Mouse (Mus musculus) inflammation-experienced regulatory T-cells, adult 6 months (primary cell): ENCODE measurements around the gene Gm8206. TPM values are rescaled to one million over a fixed set of nuclear protein-coding genes. Genes with fewer than 3 reads are reported as not detected.
A peak's percentile ranks its signal among the peaks of the same experiment; 100 is the strongest.
"Not testable (repeated sequence)": the region's sequence is repeated elsewhere in the genome, so short reads cannot be mapped to it uniquely, and the experiment has no call there.

Experiments used
- ATAC-seq: one replicate; pipeline ENCODE4 v1.8.0; 2017
- polyA plus RNA-seq, 3 experiments: library from polyadenylated mRNA; unstranded; fragments of 100-300 nt; shearing (Covaris generic); gene quantifications; one replicate each; pipeline ENCODE4 v1.2.1; 2017

The Gm8206 gene
- polyA plus RNA-seq, result 1 to 10 TPM; 1.7 to 8.5 (median 4.0) TPM

DNA sequence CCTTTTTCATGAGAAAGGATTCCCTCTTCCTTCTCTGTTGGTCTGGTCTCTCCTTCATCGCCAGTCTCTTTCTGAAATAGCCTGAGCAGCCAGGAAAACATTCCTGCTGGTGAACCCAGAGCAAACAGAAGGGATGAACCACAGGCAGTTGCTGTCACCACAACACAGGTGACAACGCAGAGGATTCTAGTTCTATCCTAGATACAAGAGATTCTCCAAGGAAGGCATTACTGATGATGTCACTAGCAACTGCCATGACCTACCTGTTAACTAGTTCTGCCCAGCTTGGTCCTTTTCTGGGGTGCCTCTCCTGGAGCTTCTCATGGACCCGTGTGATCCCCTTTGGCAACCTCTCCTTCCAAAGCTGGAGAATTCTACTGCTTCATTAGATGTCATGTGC, at the start of gene Gm8206:
Gm8206 (minus strand) TSS at position 101 of the 400 bp plus-strand sequence.
- ATAC-seq, result not testable (repeated sequence)

- not testable (repeated sequence) for ATAC-seq
Observed at GRCm38 (mm10) chr14:6125707-6126106, 32.0 kb upstream of the Gm8206 start, which contains the start of gene Gm3476. Gene Gm3476 (minus strand): TSS chr14:6125807.

GRCm38 (mm10) chr14:6108272-6108925, 14.7 kb upstream of the Gm8206 start, which contains the start of gene Gm3468:
Gene Gm3468 (minus strand): TSS chr14:6108665.
- ATAC-seq, result peak; percentile 87

- not testable (repeated sequence) for ATAC-seq
Observed at GRCm38 (mm10) chr14:6107500-6107899, 13.8 kb upstream of the Gm8206 start.

DNA sequence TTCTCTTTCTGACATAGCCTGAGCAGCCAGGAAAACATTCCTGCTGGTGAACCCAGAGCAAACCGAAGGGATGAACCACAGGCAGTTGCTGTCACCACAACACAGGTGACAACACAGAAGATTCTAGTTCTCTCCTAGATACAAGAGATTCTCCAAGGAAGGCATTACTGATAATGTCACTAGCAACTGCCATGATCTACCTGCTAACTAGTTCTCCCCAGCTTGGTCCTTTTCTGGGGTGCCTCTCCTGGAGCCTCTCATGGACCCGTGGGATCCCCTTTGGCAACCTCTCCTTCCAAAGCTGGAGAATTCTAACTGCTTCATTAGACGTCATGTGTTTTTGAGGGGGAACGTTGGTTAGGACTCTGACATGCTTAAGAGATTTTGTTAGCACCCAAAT, 35.6 kb downstream of the Gm8206 start, which contains the start of gene Gm6337:
Gm6337 (minus strand) TSS at position 101 of the 400 bp plus-strand sequence.
- not testable (repeated sequence) for ATAC-seq

GRCm38 (mm10) chr14:5987136-5987535, 106.6 kb downstream of the Gm8206 start:
- not testable (repeated sequence) for ATAC-seq

DNA sequence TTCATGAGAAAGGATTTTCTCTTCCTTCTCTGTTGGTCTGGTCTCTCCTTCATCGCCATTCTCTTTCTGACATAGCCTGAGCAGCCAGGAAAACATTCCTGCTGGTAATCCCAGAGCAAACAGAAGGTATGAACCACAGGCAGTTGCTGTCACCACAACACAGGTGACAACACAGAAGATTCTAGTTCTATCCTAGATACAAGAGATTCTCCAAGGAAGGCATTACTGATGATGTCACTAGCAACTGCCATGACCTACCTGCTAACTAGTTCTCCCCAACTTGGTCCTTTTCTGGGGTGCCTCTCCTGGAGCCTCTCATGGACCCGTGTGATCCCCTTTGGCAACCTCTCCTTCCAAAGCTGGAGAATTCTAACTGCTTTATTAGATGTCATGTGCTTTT, 114.7 kb downstream of the Gm8206 start, which contains the start of gene Gm3453:
Gm3453 (minus strand) TSS at position 101 of the 400 bp plus-strand sequence.
- not testable (repeated sequence) for ATAC-seq

Other genes starting within 250 kb of the Gm8206 start
- 1 to 10 TPM; 1.3 to 4.5 (median 1.4) TPM for gene Gm8237, start 213.6 kb downstream of the Gm8206 start, polyA plus RNA-seq
- gene Gm3248, start 132.2 kb downstream of the Gm8206 start, polyA plus RNA-seq, result 1 to 10 TPM; 2.3 to 5.4 (median 2.7) TPM
- not detected for gene Gm3453, start 114.8 kb downstream of the Gm8206 start, polyA plus RNA-seq
- gene Gm6337, start 35.7 kb downstream of the Gm8206 start, polyA plus RNA-seq, result not detected
- 10 to 100 TPM in 2 of 3 experiments, 1 to 10 TPM in 1; 5.3 to 21.4 (median 13.6) TPM for gene Gm3468, start 14.7 kb upstream of the Gm8206 start, polyA plus RNA-seq
- gene Gm3476, start 31.9 kb upstream of the Gm8206 start, polyA plus RNA-seq, result not detected
- gene Gm21560, start 125.3 kb upstream of the Gm8206 start, polyA plus RNA-seq, result under 1 TPM in 1 of 3 experiments, not detected in 2; 0.16 TPM
- 1 to 10 TPM; 2.0 to 6.7 (median 5.6) TPM for gene Gm3411, start 193.3 kb upstream of the Gm8206 start, polyA plus RNA-seq
- not detected for gene Gm21103, start 210.9 kb upstream of the Gm8206 start, polyA plus RNA-seq
- gene Gm3618, start 249.7 kb upstream of the Gm8206 start, polyA plus RNA-seq, result not detected